Mouse (Mus musculus) cerebellum, adult 2 months (tissue): ENCODE results near the gene Gna11. TPM values are rescaled to one million over a fixed set of nuclear protein-coding genes. Genes with fewer than 3 reads are reported as not detected.

Experiments used
- DNase-seq, 2 experiments: peaks; one replicate each; pipeline ENCODE4 v3.0.0; 2021
- H3K27ac ChIP-seq: fragments of 200-500 bp; 2 replicates; pipeline ENCODE4 v1.5.1; 2012; ENCODE audit warnings: low read length, control low read depth, inconsistent platforms; ENCODE audit not compliant: insufficient read depth
- H3K27me3 ChIP-seq: fragments of 200-500 bp; 2 replicates; pipeline ENCODE4 v1.6.1; 2012; ENCODE audit warnings: inconsistent platforms, mild to moderate bottlenecking, low read length, moderate library complexity; ENCODE audit not compliant: control insufficient read depth, insufficient read depth
- H3K4me1 ChIP-seq: fragments of 200-500 bp; 2 replicates; pipeline ENCODE4 v1.6.1; 2011; ENCODE audit warnings: low read length; ENCODE audit not compliant: control insufficient read depth, insufficient read depth
- H3K4me3 ChIP-seq: fragments of 200-500 bp; replicated peaks from 2 replicates; pipeline ENCODE3; 2011; ENCODE audit warnings: mild to moderate bottlenecking, low read depth, low read length, control low read depth; ENCODE audit not compliant: insufficient read depth
- CTCF ChIP-seq: fragments of 200-500 bp; IDR thresholded peaks from 2 replicates; pipeline ENCODE4 v1.5.1; 2011; ENCODE audit warnings: low read depth, mild to moderate bottlenecking, control low read depth, low read length, moderate library complexity, borderline replicate concordance; ENCODE audit not compliant: insufficient read depth
- POLR2A ChIP-seq: fragments of 200-500 bp; IDR thresholded peaks from 2 replicates; pipeline ENCODE4 v1.6.1; 2011; ENCODE audit warnings: low read length, control low read depth, borderline replicate concordance; ENCODE audit not compliant: insufficient read depth
- WGBS: fragments of 180-500 bp; shearing (Covaris S2); methylation state at CpG from one replicate; pipeline ENCODE4 v1.1.7; 2018; 5-methylcytosine and 5-hydroxymethylcytosine counted together
- polyA plus RNA-seq: library from polyadenylated mRNA; depleted of rRNA; stranded (reverse); fragments of >200 nt; gene quantifications from 2 replicates; pipeline ENCODE4 v1.2.3, GENCODE M21; 2012

The Gna11 gene
- polyA plus RNA-seq, 1 experiment = 107 TPM

GRCm38 (mm10) chr10:81496969-81497368 is 48.0 kb downstream of the Gna11 start:
- no peak for DNase-seq
- peak overlapping the region; percentile 32 for H3K4me3 ChIP-seq
- H3K4me1 ChIP-seq = peaks cover 10% of the 10 kb centered on the region
- no peaks in the 10 kb centered on the region for H3K27me3 ChIP-seq
- TF ChIP-seq CTCF (no peak), POLR2A (no peak)
- H3K27ac ChIP-seq = no peak overlapping the region
- WGBS = 21% methylated on average over 4 of the region's 4 CpGs

- Histone ChIP-seq H3K4me1 (peaks cover 10% of the 10 kb centered on the region), H3K27ac (peak within 1 kb of the TSS; percentile 31; the same call in 1 of the 2 replicates), H3K27me3 (no peaks in the 10 kb centered on the region), H3K4me3 (peak within 1 kb of the TSS; percentile 77)
- TF ChIP-seq POLR2A = peak; percentile 74
- TF ChIP-seq CTCF = no peak
- peak; percentile 98 to 99 for DNase-seq
- under 1% methylated on average over 45 of the region's 45 CpGs for WGBS
Observed at GRCm38 (mm10) chr10:81496264-81496901, 48.6 kb downstream of the Gna11 start, which contains the start of gene Ncln. Gene Ncln (minus strand): TSS chr10:81496392.

- H3K27me3 ChIP-seq = no peaks in the 10 kb centered on the region
- TF ChIP-seq POLR2A (no peak), CTCF (no peak)
- DNase-seq = no peak
- peak overlapping the region; percentile 25; the same call in 1 of the 2 replicates for H3K27ac ChIP-seq
- peak overlapping the region; percentile 77 for H3K4me3 ChIP-seq
- H3K4me1 ChIP-seq = peaks cover 10% of the 10 kb centered on the region
- under 1% methylated on average over 41 of the region's 41 CpGs for WGBS
Observed at GRCm38 (mm10) chr10:81495616-81496263, 49.2 kb downstream of the Gna11 start.

GRCm38 (mm10) chr10:81495151-81495550 is 49.8 kb downstream of the Gna11 start:
- no peaks in the 10 kb centered on the region for H3K27me3 ChIP-seq
- TF ChIP-seq POLR2A (no peak), CTCF (no peak)
- peak overlapping the region; percentile 77 for H3K4me3 ChIP-seq
- peaks cover 10% of the 10 kb centered on the region for H3K4me1 ChIP-seq
- no peak for DNase-seq
- 59% methylated on average over 6 of the region's 6 CpGs for whole genome bisulfite sequencing
- H3K27ac ChIP-seq = no peak overlapping the region

- peak in 1 of 2 experiments; percentile 14 for DNase-seq
- H3K4me1 ChIP-seq = peaks cover 10% of the 10 kb centered on the region
Observed at GRCm38 (mm10) chr10:81494260-81495041, 50.5 kb downstream of the Gna11 start.

GRCm38 (mm10) chr10:81493601-81494220 is 51.3 kb downstream of the Gna11 start:
- peaks cover 10% of the 10 kb centered on the region for H3K4me1 ChIP-seq
- H3K27ac ChIP-seq = no peak overlapping the region
- no peak overlapping the region for H3K4me3 ChIP-seq
- WGBS = 67% methylated on average over 8 of the region's 8 CpGs
- peak in 1 of 2 experiments; percentile 13 for DNase-seq
- TF ChIP-seq POLR2A (no peak), CTCF (no peak)
- no peaks in the 10 kb centered on the region for H3K27me3 ChIP-seq

More at GRCm38 (mm10) chr10:81494260-81495041, 50.5 kb downstream of the Gna11 start:
- TF ChIP-seq POLR2A (no peak), CTCF (no peak)
- 79% methylated on average over 11 of the region's 11 CpGs for WGBS
- Histone ChIP-seq H3K4me3 (no peak overlapping the region), H3K27ac (no peak overlapping the region), H3K27me3 (no peaks in the 10 kb centered on the region)

GRCm38 (mm10) chr10:81492606-81493240 is 52.3 kb downstream of the Gna11 start:
- H3K27ac ChIP-seq = no peak overlapping the region
- TF ChIP-seq CTCF = no peak
- no peak for TF ChIP-seq POLR2A
- H3K4me1 ChIP-seq = peaks cover 10% of the 10 kb centered on the region
- 71% methylated on average over 11 of the region's 11 CpGs for WGBS
- no peak overlapping the region for H3K4me3 ChIP-seq
- peak in 1 of 2 experiments; percentile 16 for DNase-seq
- H3K27me3 ChIP-seq = no peaks in the 10 kb centered on the region

GRCm38 (mm10) chr10:81491018-81491417 is 54.0 kb downstream of the Gna11 start:
- Histone ChIP-seq H3K27ac (no peak overlapping the region), H3K4me3 (no peak overlapping the region), H3K27me3 (no peaks in the 10 kb centered on the region), H3K4me1 (peaks cover 10% of the 10 kb centered on the region)
- peak in 1 of 2 experiments; percentile 11 for DNase-seq
- WGBS = 84% methylated on average over 9 of the region's 9 CpGs
- TF ChIP-seq CTCF = no peak
- TF ChIP-seq POLR2A = no peak
